Mouse (Mus musculus) hindbrain, embryonic 13.5 days (tissue): ENCODE results near the gene Mrps18b. TPM values are rescaled to one million over a fixed set of nuclear protein-coding genes. Genes with fewer than 3 reads are reported as not detected.

Experiments used
- ATAC-seq: fragments of 200-750 bp; cut with Nextera tagmentation; 2 replicates; pipeline ENCODE4 v1.8.0; 2017; ENCODE audit warnings: moderate TSS enrichment; ENCODE audit not compliant: low FRiP score
- H3K27ac ChIP-seq: fragments of 300-500 bp; sonication (generic); 2 replicates; pipeline ENCODE4 v1.5.1; 2015; ENCODE audit warnings: inconsistent platforms, mild to moderate bottlenecking, moderate library complexity
- H3K27me3 ChIP-seq: fragments of 300-500 bp; sonication (generic); 2 replicates; pipeline ENCODE4 v1.6.1; 2015; ENCODE audit warnings: mild to moderate bottlenecking, inconsistent platforms
- H3K36me3 ChIP-seq: fragments of 300-500 bp; sonication (generic); 2 replicates; pipeline ENCODE4 v1.6.1; 2015; ENCODE audit warnings: mild to moderate bottlenecking, inconsistent platforms
- H3K4me1 ChIP-seq: fragments of 300-500 bp; sonication (generic); replicated peaks from 2 replicates; pipeline ENCODE4 v1.6.1; 2015; ENCODE audit warnings: inconsistent platforms
- H3K4me2 ChIP-seq: fragments of 300-500 bp; sonication (generic); 2 replicates; pipeline ENCODE4 v1.6.1; 2015; ENCODE audit warnings: inconsistent platforms, mild to moderate bottlenecking, moderate library complexity
- H3K4me3 ChIP-seq: fragments of 300-500 bp; sonication (generic); 2 replicates; pipeline ENCODE4 v1.5.1; 2015; ENCODE audit warnings: mild to moderate bottlenecking, inconsistent platforms
- H3K9ac ChIP-seq: fragments of 300-500 bp; sonication (generic); 2 replicates; pipeline ENCODE4 v1.6.1; 2015; ENCODE audit warnings: mild to moderate bottlenecking, inconsistent platforms
- H3K9me3 ChIP-seq: fragments of 300-500 bp; sonication (generic); 2 replicates; pipeline ENCODE4 v1.6.1; 2016; ENCODE audit warnings: inconsistent platforms
- WGBS: fragments of 180-500 bp; shearing (Covaris S2); methylation state at CpG from one replicate; pipeline ENCODE4 v1.1.7; 2015; 5-methylcytosine and 5-hydroxymethylcytosine counted together
- polyA plus RNA-seq: library from polyadenylated mRNA; unstranded; fragments of >200 nt; fragmentation: Nextera tagmentation; extraction: Ambion mirVana; gene quantifications from 2 replicates; pipeline ENCODE4 v1.2.1, GENCODE M21; 2015

Gene Mrps18b
- polyA plus RNA-seq, 1 experiment from 2014 or later = 46.8 TPM

GRCm38 (mm10) chr17:35917143-35917462 is 914 bp upstream of the Mrps18b start:
- WGBS = under 1% methylated on average over 8 of the region's 8 CpGs
- Histone ChIP-seq H3K9ac (peak overlapping the region; percentile 98), H3K4me3 (peak overlapping the region; percentile 75), H3K9me3 (no peaks in the 10 kb centered on the region), H3K4me1 (peaks cover 39% of the 10 kb centered on the region), H3K27ac (peak overlapping the region; percentile 99), H3K4me2 (peak overlapping the region; percentile 83), H3K36me3 (peaks cover 18% of the 10 kb centered on the region), H3K27me3 (no peaks in the 10 kb centered on the region)
- no peak for ATAC-seq

DNA sequence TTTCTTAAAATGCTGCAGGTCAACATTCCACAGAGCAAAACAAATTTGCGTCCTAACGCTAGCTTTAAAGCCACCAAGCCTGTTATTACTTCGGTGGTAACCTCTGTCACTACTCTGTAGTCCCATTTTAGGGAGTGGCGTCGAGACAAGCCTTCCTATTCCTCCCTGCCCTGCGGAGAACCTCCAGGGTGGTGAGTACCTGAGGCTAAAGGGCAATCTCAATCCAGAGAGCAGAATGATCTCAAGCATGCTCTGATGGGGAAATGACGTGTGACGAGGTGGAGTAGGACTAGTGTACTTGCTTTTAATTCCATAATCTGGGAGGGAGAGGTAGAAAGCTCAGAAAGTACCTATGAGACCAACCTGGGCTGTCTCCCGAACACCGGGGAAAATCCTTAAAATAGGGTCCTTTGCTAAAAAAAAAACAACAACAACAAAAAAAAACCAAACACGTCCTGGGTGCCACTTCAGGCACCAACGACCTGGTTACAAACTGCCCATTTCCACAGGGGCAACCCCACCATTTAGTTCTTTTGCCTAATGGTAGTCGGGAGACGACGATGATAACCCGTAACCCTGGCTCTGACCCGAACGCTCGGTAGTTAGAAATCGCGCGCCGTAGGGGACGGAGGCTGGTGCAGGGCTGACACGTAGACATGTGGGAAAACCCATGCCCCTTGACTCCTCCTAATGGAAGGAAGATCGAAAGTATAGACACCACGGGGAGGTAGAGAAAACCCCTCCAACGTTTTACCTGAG is 472 bp downstream of the Mrps18b start:
- Histone ChIP-seq H3K9ac (peak overlapping the region; percentile 98), H3K36me3 (peaks cover 24% of the 10 kb centered on the region), H3K27me3 (no peaks in the 10 kb centered on the region), H3K27ac (peak overlapping the region; percentile 99), H3K9me3 (no peaks in the 10 kb centered on the region), H3K4me3 (peak overlapping the region; percentile 75), H3K4me1 (peaks cover 25% of the 10 kb centered on the region), H3K4me2 (peak overlapping the region; percentile 79)
- WGBS = 3% methylated on average over 28 of the region's 28 CpGs
- no peak; the same call in 1 of the 2 replicates for ATAC-seq

DNA sequence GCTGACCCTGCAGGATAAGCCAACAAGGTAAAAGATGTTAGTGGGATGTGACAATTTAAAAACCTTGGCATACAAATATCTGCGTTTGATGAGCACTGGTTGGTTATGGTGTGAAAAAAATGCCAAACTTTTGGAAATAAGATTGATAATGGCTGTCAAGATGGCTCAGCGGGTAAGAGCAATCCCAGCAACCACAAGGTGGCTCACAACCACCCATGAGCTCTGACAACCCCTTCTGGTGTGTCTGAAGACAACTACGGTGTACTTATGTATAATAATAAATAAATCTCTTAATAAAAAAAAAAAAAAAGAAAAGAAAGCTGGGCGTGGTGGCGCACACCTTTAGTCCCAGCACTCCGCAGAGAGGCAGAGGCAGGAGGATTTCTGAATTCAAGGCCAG is 1.2 kb downstream of the Mrps18b start:
- Histone ChIP-seq H3K4me2 (peak overlapping the region; percentile 79), H3K9ac (peak overlapping the region; percentile 98; the same call in 1 of the 2 replicates), H3K36me3 (peaks cover 24% of the 10 kb centered on the region), H3K4me1 (peaks cover 20% of the 10 kb centered on the region), H3K4me3 (peak overlapping the region; percentile 75), H3K27ac (no peak overlapping the region), H3K9me3 (no peaks in the 10 kb centered on the region), H3K27me3 (no peaks in the 10 kb centered on the region)
- ATAC-seq = no peak
- 83% methylated on average over 6 of the region's 6 CpGs for WGBS

DNA sequence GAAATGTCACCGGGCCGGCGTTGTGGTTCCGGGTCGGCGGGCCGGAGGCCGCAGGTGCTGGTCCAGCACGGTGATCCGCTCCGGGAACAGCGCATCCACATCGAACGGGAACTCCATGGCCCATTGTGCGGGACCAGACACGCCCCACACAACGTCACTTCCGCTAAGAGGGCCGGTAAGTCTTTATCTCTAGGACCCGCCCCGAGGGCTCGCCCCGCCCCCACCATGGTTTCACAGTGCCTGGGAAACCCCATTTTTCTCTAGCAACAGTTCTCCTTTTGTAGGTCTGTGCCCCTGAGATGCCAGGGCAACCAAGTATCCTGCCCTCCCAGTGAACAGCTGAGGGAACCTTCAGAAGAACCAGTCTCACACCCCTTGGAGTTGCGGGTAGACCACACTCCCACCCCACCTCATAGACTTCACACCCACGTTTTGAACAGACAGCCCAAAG is 6.2 kb downstream of the Mrps18b start, which contains the start of gene Atat1:
Gene Atat1 (minus strand): TSS at position 157 of the 451 bp plus-strand sequence.
- peak within 1 kb of the TSS; percentile 76 for H3K4me3 ChIP-seq
- no peaks in the 10 kb centered on the region for H3K27me3 ChIP-seq
- peak within 1 kb of the TSS; percentile 94 for H3K9ac ChIP-seq
- H3K4me2 ChIP-seq = peak within 1 kb of the TSS; percentile 98
- H3K27ac ChIP-seq = peak within 1 kb of the TSS; percentile 96
- peaks cover 61% of the 10 kb centered on the region for H3K36me3 ChIP-seq
- WGBS = 2% methylated on average over 25 of the region's 25 CpGs
- ATAC-seq = peak; percentile 90
- no peaks in the 10 kb centered on the region for H3K9me3 ChIP-seq
- peaks cover 37% of the 10 kb centered on the region for H3K4me1 ChIP-seq

DNA sequence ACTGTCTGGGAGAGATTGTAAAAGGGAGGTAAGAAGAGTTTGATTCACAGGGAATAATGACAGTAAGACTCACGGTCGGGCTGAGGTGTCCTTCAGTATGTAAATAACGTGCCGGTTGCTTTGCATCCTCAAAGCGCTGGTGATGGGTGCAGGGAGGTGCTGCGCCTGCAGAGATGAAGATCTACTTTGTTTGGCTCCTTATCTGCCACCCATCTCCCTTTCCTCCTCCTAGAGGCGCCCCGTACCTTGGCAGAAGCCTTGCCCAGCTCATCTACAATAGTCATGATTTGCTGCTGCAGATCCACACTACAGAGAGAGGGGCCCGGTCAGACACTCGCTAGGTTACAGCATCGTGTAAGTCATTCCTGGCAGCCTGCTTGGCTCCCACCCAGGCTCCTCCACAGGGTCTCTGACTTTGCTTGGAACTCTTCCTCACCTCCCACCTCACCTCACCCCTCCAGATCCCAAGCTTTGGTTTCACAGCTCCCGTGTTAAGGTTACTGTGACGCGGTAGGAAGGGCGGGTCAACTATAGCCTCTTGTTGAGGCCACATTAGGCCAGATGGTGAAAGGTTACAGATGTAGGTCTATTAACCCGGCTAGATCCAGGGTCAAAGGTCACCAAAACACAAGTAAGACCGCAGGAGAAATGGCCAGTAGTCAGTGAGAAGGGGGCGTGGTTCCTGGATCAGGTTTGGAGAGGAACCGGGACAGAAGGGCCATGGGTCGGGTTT is 6.8 kb downstream of the Mrps18b start:
- Histone ChIP-seq H3K4me2 (peak overlapping the region; percentile 98), H3K4me1 (peaks cover 34% of the 10 kb centered on the region), H3K27ac (peak overlapping the region; percentile 96), H3K36me3 (peaks cover 65% of the 10 kb centered on the region), H3K9me3 (no peaks in the 10 kb centered on the region), H3K27me3 (no peaks in the 10 kb centered on the region), H3K9ac (peak overlapping the region; percentile 94), H3K4me3 (peak overlapping the region; percentile 76)
- 25% methylated on average over 20 of the region's 20 CpGs for WGBS
- peak; percentile 46 for ATAC-seq

DNA sequence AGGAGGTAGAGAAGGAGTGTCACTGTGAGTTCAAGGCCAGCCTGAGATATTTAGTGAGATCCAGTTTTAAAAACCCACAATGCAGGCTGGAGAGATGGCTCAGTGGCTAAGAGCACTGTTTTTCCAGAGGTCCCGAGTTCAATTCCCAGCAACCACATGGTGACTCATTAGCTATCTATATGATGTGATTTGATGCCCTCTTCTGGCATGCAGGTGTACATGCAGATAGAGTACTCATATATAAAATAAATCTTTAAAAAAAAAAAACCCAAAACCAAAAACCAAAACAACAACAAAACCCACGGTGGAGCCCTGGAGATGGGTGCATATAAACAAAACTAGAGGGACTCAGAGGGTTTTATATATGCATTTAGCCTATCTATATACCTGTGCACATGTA is 8.6 kb downstream of the Mrps18b start:
- Histone ChIP-seq H3K4me1 (peaks cover 34% of the 10 kb centered on the region), H3K27ac (no peak overlapping the region), H3K27me3 (no peaks in the 10 kb centered on the region), H3K4me2 (peak overlapping the region; percentile 98), H3K4me3 (0 out of 2 replicates have a peak overlapping the region, but pooled peaks have one; percentile 76), H3K36me3 (peaks cover 71% of the 10 kb centered on the region), H3K9ac (peak overlapping the region; percentile 94; the same call in 1 of the 2 replicates), H3K9me3 (no peaks in the 10 kb centered on the region)
- WGBS = 87% methylated on average over 2 of the region's 2 CpGs
- ATAC-seq = no peak

- no peak overlapping the region for H3K27ac ChIP-seq
- peaks cover 80% of the 10 kb centered on the region for H3K36me3 ChIP-seq
- H3K9me3 ChIP-seq = no peaks in the 10 kb centered on the region
- no peak overlapping the region for H3K4me2 ChIP-seq
- H3K9ac ChIP-seq = no peak overlapping the region
- H3K4me1 ChIP-seq = peaks cover 34% of the 10 kb centered on the region
- ATAC-seq = no peak
- WGBS = 98% methylated on average over 1 of the region's 1 CpGs
- no peak overlapping the region for H3K4me3 ChIP-seq
- no peaks in the 10 kb centered on the region for H3K27me3 ChIP-seq
Observed at GRCm38 (mm10) chr17:35905587-35905986, 10.6 kb downstream of the Mrps18b start.

GRCm38 (mm10) chr17:35903992-35904355 is 12.2 kb downstream of the Mrps18b start:
- Histone ChIP-seq H3K36me3 (peaks cover 96% of the 10 kb centered on the region), H3K9me3 (no peaks in the 10 kb centered on the region), H3K27ac (0 out of 2 replicates have a peak overlapping the region, but pooled peaks have one; percentile 9), H3K27me3 (no peaks in the 10 kb centered on the region), H3K9ac (no peak overlapping the region), H3K4me2 (no peak overlapping the region), H3K4me3 (no peak overlapping the region), H3K4me1 (peaks cover 27% of the 10 kb centered on the region)
- no peak for ATAC-seq
- 90% methylated on average over 4 of the region's 4 CpGs for WGBS

DNA sequence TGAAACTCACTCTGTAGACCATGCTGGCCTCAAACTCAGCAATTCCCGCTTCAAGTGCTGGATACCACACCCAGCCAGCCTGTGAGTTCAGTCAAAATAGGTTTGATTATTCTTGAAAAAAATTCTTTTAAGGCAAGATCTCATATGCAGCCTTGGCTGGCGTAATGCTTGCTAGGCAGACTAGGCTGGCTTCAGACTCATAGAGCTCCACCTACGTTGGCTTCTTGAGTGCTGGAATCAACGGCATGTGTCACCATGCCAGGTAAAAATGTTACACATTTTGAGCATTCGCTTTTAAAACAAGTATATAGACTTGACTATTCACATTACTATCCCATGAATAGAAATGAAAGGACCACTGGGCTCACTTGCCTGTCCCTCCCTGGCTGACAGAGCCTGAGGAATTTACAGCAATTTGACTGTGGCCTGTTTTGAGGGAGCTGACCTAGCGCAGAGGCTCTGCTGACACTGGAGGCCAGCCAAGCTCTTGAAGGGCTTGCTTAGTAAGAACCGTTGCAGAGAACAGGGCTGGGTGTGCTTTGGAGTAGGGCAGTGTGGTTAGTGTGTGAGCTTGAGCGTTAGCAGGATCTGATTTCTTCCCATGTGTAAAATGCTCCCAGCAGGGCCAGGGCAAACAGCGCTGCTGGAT is 12.7 kb downstream of the Mrps18b start:
- H3K27me3 ChIP-seq = no peaks in the 10 kb centered on the region
- H3K36me3 ChIP-seq = peaks cover 96% of the 10 kb centered on the region
- no peaks in the 10 kb centered on the region for H3K9me3 ChIP-seq
- 0 out of 2 replicates have a peak overlapping the region, but pooled peaks have one; percentile 9 for H3K27ac ChIP-seq
- 93% methylated on average over 9 of the region's 9 CpGs for WGBS
- no peak for ATAC-seq
- H3K4me1 ChIP-seq = peaks cover 22% of the 10 kb centered on the region
- H3K9ac ChIP-seq = no peak overlapping the region
- H3K4me3 ChIP-seq = no peak overlapping the region
- H3K4me2 ChIP-seq = no peak overlapping the region

DNA sequence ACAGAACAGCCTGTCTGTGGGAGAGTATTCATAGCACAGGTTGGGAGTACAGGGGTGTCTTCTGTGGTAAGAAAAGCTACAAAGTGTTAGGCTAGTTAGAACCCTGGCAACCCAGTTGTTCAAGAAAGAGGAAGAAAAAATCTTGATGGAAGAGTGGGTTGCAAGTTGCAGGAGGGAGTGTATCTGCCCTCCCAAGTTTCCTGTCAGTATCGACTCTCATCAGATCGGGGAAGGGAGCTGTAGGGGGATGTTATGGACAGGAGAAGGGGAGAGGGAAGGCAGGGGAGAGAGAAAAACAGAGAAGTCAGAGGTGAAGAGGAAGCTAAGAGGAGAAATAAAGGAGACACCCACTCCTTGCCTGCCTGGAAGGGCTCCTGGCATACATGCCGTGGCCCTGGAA is 15.6 kb downstream of the Mrps18b start:
- Histone ChIP-seq H3K4me1 (peaks cover 23% of the 10 kb centered on the region), H3K9me3 (no peaks in the 10 kb centered on the region), H3K4me3 (no peak overlapping the region), H3K9ac (no peak overlapping the region), H3K27ac (no peak overlapping the region), H3K27me3 (no peaks in the 10 kb centered on the region), H3K4me2 (no peak overlapping the region), H3K36me3 (peaks cover 77% of the 10 kb centered on the region)
- ATAC-seq = no peak
- WGBS = 92% methylated on average over 3 of the region's 3 CpGs

GRCm38 (mm10) chr17:35897644-35898573 is 18.3 kb downstream of the Mrps18b start:
- Histone ChIP-seq H3K4me2 (peak overlapping the region; percentile 88), H3K4me3 (peak overlapping the region; percentile 87), H3K4me1 (peaks cover 29% of the 10 kb centered on the region), H3K27ac (peak overlapping the region; percentile 98), H3K36me3 (peaks cover 71% of the 10 kb centered on the region), H3K9ac (peak overlapping the region; percentile 95), H3K27me3 (no peaks in the 10 kb centered on the region), H3K9me3 (no peaks in the 10 kb centered on the region)
- peak; percentile 64 for ATAC-seq
- WGBS = 45% methylated on average over 23 of the region's 23 CpGs
